Mouse (Mus musculus): ENCODE data around the gene Olfr1259.

The Olfr1259 gene

GRCm38 (mm10) chr2:89948564-89948963 lies at the start of gene Olfr1259:
Olfr1259 (minus strand) TSS chr2:89948664.
- 85% methylated on average over 5 of the region's 5 CpGs for WGBS

GRCm38 (mm10) chr2:89990921-89991320 lies 42.5 kb upstream of the Olfr1259 start, which contains the start of gene Olfr1261:
Olfr1261 (plus strand) TSS chr2:89991221.

GRCm38 (mm10) chr2:89977709-89978108 lies 29.2 kb upstream of the Olfr1259 start:
- 82% methylated on average over 2 of the region's 2 CpGs for WGBS

- WGBS, result 40% methylated on average over 2 of the region's 2 CpGs
Measured at GRCm38 (mm10) chr2:89974184-89974583, 25.7 kb upstream of the Olfr1259 start, which contains the start of gene Olfr1260. Olfr1260 (plus strand) TSS chr2:89974340.

GRCm38 (mm10) chr2:89927009-89927408 lies 21.5 kb downstream of the Olfr1259 start, which contains the start of gene Olfr1258:
Olfr1258 (plus strand) TSS chr2:89927309.

GRCm38 (mm10) chr2:89912616-89913015 lies 35.8 kb downstream of the Olfr1259 start:
- 91% methylated on average over 9 of the region's 9 CpGs for WGBS
